Mouse (Mus musculus): ENCODE results near the gene Zfand3. TPM values are rescaled to one million over a fixed set of nuclear protein-coding genes. Genes with fewer than 3 reads are reported as not detected.

Zfand3 gene
- polyA plus RNA-seq, 1 experiment, result 58.6 TPM

GRCm38 (mm10) chr17:30164818-30165217 is 160.3 kb downstream of the Zfand3 start:
- WGBS, result 87% methylated on average over 9 of the region's 9 CpGs
- no peak for TF ChIP-seq POLR2A (IDR thresholded peaks at IDR 0.05; ENCODE audit: low read depth, low read length)
- TF ChIP-seq CTCF (IDR thresholded peaks at IDR 0.05; ENCODE audit: extremely low read depth, insufficient read length, insufficient replicate concordance, low read depth, low read length), result no peak

GRCm38 (mm10) chr17:30177435-30177834 is 172.9 kb downstream of the Zfand3 start:
- Histone ChIP-seq H3K4me3 (ENCODE audit: low read depth, low read length) (no peak overlapping the region), H3K4me1 (ENCODE audit: control insufficient read depth, insufficient read depth, insufficient read length, low read length) (no peaks in the 10 kb centered on the region), H3K27me3 (ENCODE audit: control insufficient read depth, insufficient read depth, low read length) (no peaks in the 10 kb centered on the region), H3K36me3 (ENCODE audit: control insufficient read depth, insufficient read depth, low read length) (0 out of 2 replicates have a peak, but pooled peaks cover 5% of the 10 kb centered on the region), H3K27ac (ENCODE audit: insufficient read depth, low read depth, low read length) (no peak overlapping the region)
- WGBS, result 65% methylated on average over 4 of the region's 4 CpGs
- TF ChIP-seq POLR2A (IDR thresholded peaks at IDR 0.05; ENCODE audit: low read depth, low read length) (no peak), CTCF (IDR thresholded peaks at IDR 0.05; ENCODE audit: extremely low read depth, insufficient read length, insufficient replicate concordance, low read depth, low read length) (no peak)

More at GRCm38 (mm10) chr17:30164818-30165217, 160.3 kb downstream of the Zfand3 start:
- H3K4me1 ChIP-seq (ENCODE audit: control insufficient read depth, insufficient read depth, insufficient read length, low read length), result no peaks in the 10 kb centered on the region
- no peaks in the 10 kb centered on the region for H3K36me3 ChIP-seq (ENCODE audit: control insufficient read depth, insufficient read depth, low read length)
- H3K4me3 ChIP-seq (ENCODE audit: low read depth, low read length), result no peak overlapping the region
- H3K27me3 ChIP-seq (ENCODE audit: control insufficient read depth, insufficient read depth, low read length), result no peaks in the 10 kb centered on the region
- H3K27ac ChIP-seq (ENCODE audit: insufficient read depth, low read depth, low read length), result no peak overlapping the region

GRCm38 (mm10) chr17:30178402-30178801 is 173.9 kb downstream of the Zfand3 start:
- H3K4me1 ChIP-seq (ENCODE audit: control insufficient read depth, insufficient read depth, insufficient read length, low read length), result no peaks in the 10 kb centered on the region
- TF ChIP-seq POLR2A (IDR thresholded peaks at IDR 0.05; ENCODE audit: low read depth, low read length), result no peak
- TF ChIP-seq CTCF (IDR thresholded peaks at IDR 0.05; ENCODE audit: extremely low read depth, insufficient read length, insufficient replicate concordance, low read depth, low read length), result no peak
- no peak overlapping the region for H3K27ac ChIP-seq (ENCODE audit: insufficient read depth, low read depth, low read length)
- WGBS, result 88% methylated on average over 1 of the region's 1 CpGs
- no peak overlapping the region for H3K4me3 ChIP-seq (ENCODE audit: low read depth, low read length)
- H3K36me3 ChIP-seq (ENCODE audit: control insufficient read depth, insufficient read depth, low read length), result 0 out of 2 replicates have a peak, but pooled peaks cover 5% of the 10 kb centered on the region
- no peaks in the 10 kb centered on the region for H3K27me3 ChIP-seq (ENCODE audit: control insufficient read depth, insufficient read depth, low read length)

- TF ChIP-seq CTCF (IDR thresholded peaks at IDR 0.05; ENCODE audit: extremely low read depth, insufficient read length, insufficient replicate concordance, low read depth, low read length) (no peak), POLR2A (IDR thresholded peaks at IDR 0.05; ENCODE audit: low read depth, low read length) (no peak)
- Histone ChIP-seq H3K27ac (ENCODE audit: insufficient read depth, low read depth, low read length) (no peak overlapping the region), H3K36me3 (ENCODE audit: control insufficient read depth, insufficient read depth, low read length) (0 out of 2 replicates have a peak, but pooled peaks cover 5% of the 10 kb centered on the region), H3K4me1 (ENCODE audit: control insufficient read depth, insufficient read depth, insufficient read length, low read length) (no peaks in the 10 kb centered on the region), H3K4me3 (ENCODE audit: low read depth, low read length) (no peak overlapping the region), H3K27me3 (ENCODE audit: control insufficient read depth, insufficient read depth, low read length) (no peaks in the 10 kb centered on the region)
- 94% methylated on average over 6 of the region's 6 CpGs for WGBS
Measured at GRCm38 (mm10) chr17:30180197-30180596, 175.7 kb downstream of the Zfand3 start.

GRCm38 (mm10) chr17:30181554-30181953 is 177.0 kb downstream of the Zfand3 start:
- H3K27me3 ChIP-seq (ENCODE audit: control insufficient read depth, insufficient read depth, low read length), result no peaks in the 10 kb centered on the region

GRCm38 (mm10) chr17:30182063-30182462 is 177.5 kb downstream of the Zfand3 start:
- Histone ChIP-seq H3K27ac (ENCODE audit: insufficient read depth, low read depth, low read length) (no peak overlapping the region), H3K36me3 (ENCODE audit: control insufficient read depth, insufficient read depth, low read length) (0 out of 2 replicates have a peak, but pooled peaks cover 5% of the 10 kb centered on the region), H3K4me3 (ENCODE audit: low read depth, low read length) (no peak overlapping the region), H3K4me1 (ENCODE audit: control insufficient read depth, insufficient read depth, insufficient read length, low read length) (no peaks in the 10 kb centered on the region), H3K27me3 (ENCODE audit: control insufficient read depth, insufficient read depth, low read length) (no peaks in the 10 kb centered on the region)
- no peak for TF ChIP-seq CTCF (IDR thresholded peaks at IDR 0.05; ENCODE audit: extremely low read depth, insufficient read length, insufficient replicate concordance, low read depth, low read length)
- no peak for TF ChIP-seq POLR2A (IDR thresholded peaks at IDR 0.05; ENCODE audit: low read depth, low read length)
- WGBS, result 59% methylated on average over 2 of the region's 2 CpGs

More at GRCm38 (mm10) chr17:30181554-30181953, 177.0 kb downstream of the Zfand3 start:
- Histone ChIP-seq H3K27ac (ENCODE audit: insufficient read depth, low read depth, low read length) (no peak overlapping the region), H3K36me3 (ENCODE audit: control insufficient read depth, insufficient read depth, low read length) (0 out of 2 replicates have a peak, but pooled peaks cover 5% of the 10 kb centered on the region), H3K4me3 (ENCODE audit: low read depth, low read length) (no peak overlapping the region), H3K4me1 (ENCODE audit: control insufficient read depth, insufficient read depth, insufficient read length, low read length) (no peaks in the 10 kb centered on the region)
- WGBS, result 82% methylated on average over 4 of the region's 4 CpGs
- TF ChIP-seq POLR2A (IDR thresholded peaks at IDR 0.05; ENCODE audit: low read depth, low read length) (no peak), CTCF (IDR thresholded peaks at IDR 0.05; ENCODE audit: extremely low read depth, insufficient read length, insufficient replicate concordance, low read depth, low read length) (no peak)

GRCm38 (mm10) chr17:30183561-30183960 is 179.0 kb downstream of the Zfand3 start:
- H3K27ac ChIP-seq (ENCODE audit: insufficient read depth, low read depth, low read length), result no peak overlapping the region
- no peak overlapping the region for H3K4me3 ChIP-seq (ENCODE audit: low read depth, low read length)
- H3K27me3 ChIP-seq (ENCODE audit: control insufficient read depth, insufficient read depth, low read length), result no peaks in the 10 kb centered on the region
- TF ChIP-seq CTCF (IDR thresholded peaks at IDR 0.05; ENCODE audit: extremely low read depth, insufficient read length, insufficient replicate concordance, low read depth, low read length) (no peak), POLR2A (IDR thresholded peaks at IDR 0.05; ENCODE audit: low read depth, low read length) (no peak)
- 89% methylated on average over 6 of the region's 6 CpGs for WGBS
- no peaks in the 10 kb centered on the region for H3K4me1 ChIP-seq (ENCODE audit: control insufficient read depth, insufficient read depth, insufficient read length, low read length)
- 0 out of 2 replicates have a peak, but pooled peaks cover 2% of the 10 kb centered on the region for H3K36me3 ChIP-seq (ENCODE audit: control insufficient read depth, insufficient read depth, low read length)

Measured in small intestine, adult 2 months (tissue).